Mouse (Mus musculus) inflammation-experienced regulatory T-cells, adult 16 weeks (primary cell): ENCODE results near the gene Commd3. TPM values are rescaled to one million over a fixed set of nuclear protein-coding genes. Genes with fewer than 3 reads are reported as not detected.

ENCODE experiments used
- polyA plus RNA-seq: library from polyadenylated mRNA; unstranded; fragments of 100-300 nt; shearing (Covaris generic); gene quantifications from one replicate; pipeline ENCODE4 v1.2.1, GENCODE M21; 2017

The Commd3 gene
- polyA plus RNA-seq: 209 TPM

DNA sequence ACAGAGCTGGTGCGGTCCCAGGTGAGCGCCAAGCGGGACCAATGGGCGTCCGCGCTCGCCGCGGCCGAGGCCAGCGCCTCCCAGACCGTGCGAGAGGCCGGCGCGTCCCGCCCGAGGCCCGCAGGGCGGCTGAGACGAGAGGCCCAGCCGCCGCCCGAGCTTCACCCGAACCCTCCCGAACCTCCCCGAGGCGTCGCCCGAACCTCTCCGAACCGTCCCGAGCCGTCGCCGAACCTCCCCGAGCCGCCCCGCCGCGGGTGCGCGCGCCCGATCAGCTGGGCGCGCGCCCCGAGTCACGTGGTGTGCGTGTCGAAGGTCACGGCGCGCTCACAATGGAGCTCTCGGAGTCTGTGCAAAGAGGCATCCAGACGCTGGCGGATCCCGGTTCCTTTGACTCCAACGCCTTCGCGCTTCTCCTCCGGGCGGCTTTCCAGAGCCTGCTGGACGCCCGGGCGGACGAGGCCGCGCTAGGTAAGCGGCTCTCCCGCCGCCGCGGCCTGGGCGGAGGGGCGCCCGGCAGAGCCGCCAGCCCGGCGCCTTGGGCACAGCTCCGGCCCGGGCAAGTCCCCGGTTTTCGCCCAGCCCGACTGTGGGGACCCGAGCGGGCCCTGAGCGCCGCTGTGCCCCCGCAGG, at the start of gene Commd3:
TSS of gene Commd3 (plus strand) at position 252 of the 633 bp plus-strand sequence.

DNA sequence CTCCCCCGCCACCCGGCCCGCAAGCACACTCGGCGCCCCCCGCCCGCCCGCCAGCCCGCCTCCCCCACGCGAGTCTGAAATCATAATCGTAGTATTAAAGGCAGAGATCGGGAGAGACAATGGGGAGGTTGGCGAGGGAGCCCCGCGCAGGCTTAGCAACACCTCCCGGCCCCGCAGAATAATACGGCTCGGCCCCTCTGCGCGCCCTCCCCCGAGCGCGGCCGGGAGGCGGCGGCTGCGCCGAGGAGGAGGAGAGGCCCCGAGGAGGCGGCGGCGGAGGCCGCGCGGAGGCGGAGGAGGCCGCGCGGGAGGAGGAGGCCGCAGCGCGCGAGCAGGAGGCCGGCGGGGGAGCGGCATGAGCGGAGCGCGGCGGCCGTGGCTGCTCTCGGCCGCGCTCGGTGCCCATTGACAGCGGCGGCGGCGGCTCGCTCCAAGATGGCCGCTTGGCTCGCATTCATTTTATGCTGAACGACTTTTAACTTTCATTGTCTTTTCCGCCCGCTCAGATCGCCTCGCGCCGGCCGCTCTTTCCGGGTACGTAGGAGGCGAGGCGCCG, 4.8 kb downstream of the Commd3 start, which contains the start of gene Bmi1:
TSS of gene Bmi1 (plus strand) at position 83 of the 556 bp plus-strand sequence.

DNA sequence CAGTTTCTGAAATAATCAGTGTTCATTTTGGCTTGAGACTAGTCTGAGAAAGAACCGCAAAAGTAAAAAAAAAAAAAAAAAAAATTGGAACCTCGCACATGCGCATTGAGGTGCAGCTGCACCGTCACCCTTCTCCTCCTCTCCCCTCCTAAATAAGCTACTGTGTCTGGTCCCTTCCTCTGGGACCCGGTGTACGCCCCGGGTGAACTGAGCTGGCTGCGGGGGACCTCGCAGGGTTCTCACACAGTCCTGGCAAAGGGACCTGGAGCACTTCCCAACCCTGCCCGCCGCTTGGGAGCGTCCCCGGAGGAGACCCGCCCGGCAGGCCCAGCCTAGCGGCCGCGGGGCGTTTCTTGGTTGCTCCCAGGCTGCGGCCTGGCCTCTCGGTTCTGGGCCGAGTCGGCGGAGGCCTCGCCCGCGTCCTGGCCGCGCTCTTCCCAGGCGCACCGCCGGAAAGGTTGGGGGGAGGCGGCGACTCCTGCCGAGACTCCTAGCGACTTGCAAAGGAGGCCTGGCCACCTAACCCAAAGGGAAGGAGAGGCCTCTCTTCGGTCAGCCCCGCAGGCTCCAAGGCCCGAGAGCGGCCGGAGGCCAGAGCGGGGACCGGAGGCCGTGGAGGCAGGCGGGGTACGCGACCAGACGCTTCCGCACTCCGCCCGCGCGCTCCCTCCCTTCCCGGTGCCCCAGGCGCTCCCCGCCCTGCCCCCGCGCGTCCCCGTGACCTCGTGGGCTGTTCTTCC, 21.9 kb downstream of the Commd3 start, which contains the start of gene Spag6:
TSS of gene Spag6 (plus strand) at position 162 of the 740 bp plus-strand sequence.

Other genes with a start within 250 kb of the Commd3 start
- 8.9 TPM for gene Bmi1, start 4.6 kb downstream of the Commd3 start, polyA plus RNA-seq
- gene Spag6, start 21.6 kb downstream of the Commd3 start, polyA plus RNA-seq: not detected